Mouse (Mus musculus) heart, postnatal 0 days (tissue): ENCODE data around the gene Thbs1. TPM values are rescaled to one million over a fixed set of nuclear protein-coding genes. Genes with fewer than 3 reads are reported as not detected.
"Not testable (repeated sequence)": the region's sequence is repeated elsewhere in the genome, so short reads cannot be mapped to it uniquely, and the experiment has no call there.

Source experiments
- ATAC-seq: fragments of 200-750 bp; cut with Nextera tagmentation; 2 replicates; pipeline ENCODE4 v1.8.0; 2017; ENCODE audit warnings: low read depth, moderate number of reproducible peaks, moderate library complexity; ENCODE audit not compliant: insufficient read depth
- DNase-seq: peaks from one replicate; pipeline ENCODE4 v3.0.0-alpha.2; 2016; ENCODE audit warnings: low spot score
- H3K27ac ChIP-seq: fragments of 300-500 bp; sonication (generic); 2 replicates; pipeline ENCODE4 v1.5.1; 2014; ENCODE audit warnings: low read depth, mild to moderate bottlenecking
- H3K27me3 ChIP-seq: fragments of 300-500 bp; sonication (generic); 2 replicates; pipeline ENCODE4 v1.6.1; 2014; ENCODE audit warnings: low read length, mixed read lengths; ENCODE audit not compliant: control insufficient read depth, insufficient read depth
- H3K36me3 ChIP-seq: fragments of 300-500 bp; sonication (generic); replicated peaks from 2 replicates; pipeline ENCODE4 v1.6.1; 2014; ENCODE audit warnings: low read length, mixed read lengths; ENCODE audit not compliant: control insufficient read depth, insufficient read depth
- H3K4me1 ChIP-seq: fragments of 300-500 bp; sonication (generic); 2 replicates; pipeline ENCODE4 v1.6.1; 2014; ENCODE audit warnings: antibody characterized with exemption; ENCODE audit not compliant: control insufficient read depth, insufficient read depth
- H3K4me2 ChIP-seq: fragments of 300-500 bp; sonication (generic); 2 replicates; pipeline ENCODE4 v1.6.1; 2014; ENCODE audit warnings: low read depth, mild to moderate bottlenecking, low read length, moderate library complexity
- H3K4me3 ChIP-seq: fragments of 300-500 bp; sonication (generic); 2 replicates; pipeline ENCODE4 v1.5.1; 2014; ENCODE audit warnings: low read depth, low read length
- H3K9ac ChIP-seq: fragments of 300-500 bp; sonication (generic); replicated peaks from 2 replicates; pipeline ENCODE4 v1.6.1; 2014; ENCODE audit warnings: low read depth, low read length, mixed read lengths
- H3K9me3 ChIP-seq: fragments of 300-500 bp; sonication (generic); replicated peaks from 2 replicates; pipeline ENCODE4 v1.6.1; 2016; ENCODE audit warnings: low read length; ENCODE audit not compliant: control insufficient read depth
- CTCF ChIP-seq: IDR thresholded peaks from 2 replicates; pipeline ENCODE4 v1.5.1; 2016; ENCODE audit warnings: antibody characterized with exemption, control low read depth, low read depth
- EP300 ChIP-seq: IDR thresholded peaks from 2 replicates; pipeline ENCODE4 v1.6.1; 2016; ENCODE audit warnings: antibody characterized with exemption, low read depth
- WGBS: fragments of 180-500 bp; shearing (Covaris S2); extraction: QIAGEN DNeasy Blood & Tissue Kit; methylation state at CpG from one replicate; pipeline ENCODE4 v1.1.7; 2014; 5-methylcytosine and 5-hydroxymethylcytosine counted together
- polyA plus RNA-seq: library from polyadenylated mRNA; unstranded; fragments of >200 nt; fragmentation: Nextera tagmentation; extraction: Ambion mirVana; gene quantifications from 2 replicates; pipeline ENCODE4 v1.2.1, GENCODE M21; 2015
- total RNA-seq: library from RNA; depleted of rRNA; stranded (reverse); fragments of >200 nt; gene quantifications from 2 replicates; pipeline ENCODE4 v1.2.3, GENCODE M21; 2014; ENCODE audit warnings: low replicate concordance

Thbs1 gene
- total and polyA plus RNA-seq, 2 experiments from 2014 or later = 8.0 to 62.6 TPM

DNA sequence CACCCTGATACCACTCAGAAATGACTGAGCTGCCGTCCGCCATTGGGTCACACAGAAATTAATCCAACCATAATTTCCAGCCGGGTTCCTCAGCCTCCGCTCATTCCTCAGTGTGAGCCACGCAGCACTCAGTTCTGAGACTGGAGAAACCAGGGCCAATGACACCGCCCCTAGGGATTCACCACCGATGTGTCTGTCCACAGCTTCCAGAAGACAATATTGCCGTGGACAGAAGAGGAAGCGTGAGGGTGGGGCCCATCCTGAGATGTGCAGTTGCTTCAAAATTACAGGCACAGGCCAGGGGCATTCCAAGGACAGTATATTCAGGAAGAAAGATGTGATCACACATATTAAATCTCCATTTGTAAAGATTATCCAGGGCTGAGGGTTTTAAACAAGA, 25.4 kb downstream of the Thbs1 start:
- Histone ChIP-seq H3K27ac (no peak overlapping the region), H3K4me3 (no peak overlapping the region), H3K4me1 (no peaks in the 10 kb centered on the region), H3K36me3 (no peaks in the 10 kb centered on the region), H3K4me2 (no peak overlapping the region), H3K9ac (no peak overlapping the region), H3K9me3 (no peaks in the 10 kb centered on the region), H3K27me3 (no peaks in the 10 kb centered on the region)
- WGBS = 67% methylated on average over 9 of the region's 9 CpGs
- no peak for DNase-seq
- TF ChIP-seq EP300 = no peak
- TF ChIP-seq CTCF = no peak
- no peak for ATAC-seq

- no peak overlapping the region for H3K4me3 ChIP-seq
- TF ChIP-seq CTCF (no peak), EP300 (no peak)
- H3K9ac ChIP-seq = no peak overlapping the region
- H3K9me3 ChIP-seq = no peaks in the 10 kb centered on the region
- 82% methylated on average over 2 of the region's 2 CpGs for WGBS
- ATAC-seq (no peak), DNase-seq (no peak)
- H3K4me1 ChIP-seq = no peaks in the 10 kb centered on the region
- H3K27me3 ChIP-seq = no peaks in the 10 kb centered on the region
- no peak overlapping the region for H3K4me2 ChIP-seq
- H3K36me3 ChIP-seq = no peaks in the 10 kb centered on the region
- H3K27ac ChIP-seq = no peak overlapping the region
Observed at GRCm38 (mm10) chr2:118137776-118138175, 26.1 kb downstream of the Thbs1 start.

- no peaks in the 10 kb centered on the region for H3K9me3 ChIP-seq
- no peak overlapping the region for H3K27ac ChIP-seq
- no peaks in the 10 kb centered on the region for H3K4me1 ChIP-seq
- H3K36me3 ChIP-seq = no peaks in the 10 kb centered on the region
- H3K4me2 ChIP-seq = no peak overlapping the region
- no peak overlapping the region for H3K4me3 ChIP-seq
- 52% methylated on average over 6 of the region's 6 CpGs for WGBS
- DNase-seq = no peak
- no peaks in the 10 kb centered on the region for H3K27me3 ChIP-seq
- no peak overlapping the region for H3K9ac ChIP-seq
- TF ChIP-seq EP300 = no peak
- no peak for TF ChIP-seq CTCF
- ATAC-seq = no peak
Observed at GRCm38 (mm10) chr2:118139261-118139660, 27.6 kb downstream of the Thbs1 start.

GRCm38 (mm10) chr2:118141651-118142050, 30.0 kb downstream of the Thbs1 start:
- no peak overlapping the region for H3K4me3 ChIP-seq
- H3K9me3 ChIP-seq = no peaks in the 10 kb centered on the region
- H3K27ac ChIP-seq = no peak overlapping the region
- ATAC-seq (no peak), DNase-seq (no peak)
- no peaks in the 10 kb centered on the region for H3K27me3 ChIP-seq
- H3K4me1 ChIP-seq = no peaks in the 10 kb centered on the region
- WGBS = 82% methylated on average over 10 of the region's 10 CpGs
- no peak overlapping the region for H3K4me2 ChIP-seq
- no peak overlapping the region for H3K9ac ChIP-seq
- TF ChIP-seq EP300 (no peak), CTCF (no peak)
- no peaks in the 10 kb centered on the region for H3K36me3 ChIP-seq

DNA sequence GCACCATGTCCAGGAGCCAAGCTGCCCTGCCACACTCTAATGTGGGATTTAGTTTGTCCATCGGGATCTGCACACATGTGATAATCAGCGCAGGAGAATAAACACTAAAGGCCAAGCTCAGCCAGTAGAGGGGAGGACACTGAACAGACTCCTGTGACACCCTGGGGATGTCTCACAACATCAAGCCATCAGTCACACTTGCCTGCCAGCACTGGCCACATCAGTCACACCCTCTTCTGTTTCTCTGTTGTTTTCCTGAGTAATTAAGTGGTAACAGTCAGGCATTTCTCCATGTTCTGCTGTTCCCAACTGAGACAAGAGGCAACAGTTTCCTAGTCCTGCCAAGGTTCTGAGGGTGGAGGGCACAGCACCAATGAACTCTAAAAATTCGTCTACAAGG, 36.1 kb downstream of the Thbs1 start:
- not testable (repeated sequence) for H3K27me3 ChIP-seq, H3K27ac ChIP-seq, H3K36me3 ChIP-seq, H3K9ac ChIP-seq, DNase-seq, H3K4me2 ChIP-seq, H3K4me3 ChIP-seq, H3K9me3 ChIP-seq
- 41% methylated on average over 3 of the region's 3 CpGs for WGBS
- peaks cover 25% of the 10 kb centered on the region for H3K4me1 ChIP-seq
- peak; percentile 13 for ATAC-seq

GRCm38 (mm10) chr2:118148321-118149142, 36.9 kb downstream of the Thbs1 start:
- WGBS = 69% methylated on average over 4 of the region's 4 CpGs

More at GRCm38 (mm10) chr2:118148321-118149142, 36.9 kb downstream of the Thbs1 start:
- TF ChIP-seq CTCF = no peak
- Histone ChIP-seq H3K36me3 (no peaks in the 10 kb centered on the region), H3K9me3 (no peaks in the 10 kb centered on the region), H3K27ac (no peak overlapping the region), H3K27me3 (no peaks in the 10 kb centered on the region), H3K4me2 (no peak overlapping the region), H3K4me3 (no peak overlapping the region), H3K4me1 (peaks cover 25% of the 10 kb centered on the region), H3K9ac (no peak overlapping the region)
- DNase-seq (no peak), ATAC-seq (no peak)
